Mouse (Mus musculus): ENCODE results near the gene Nfic.
A peak's percentile ranks its signal among the peaks of the same experiment; 100 is the strongest.

Nfic gene

GRCm38 (mm10) chr10:81418216-81419070 lies 37.0 kb downstream of the Nfic start:
- no peak for DNase-seq (ENCODE audit: low read depth, low spot score)

GRCm38 (mm10) chr10:81417227-81418215 lies 37.9 kb downstream of the Nfic start:
- no peak for DNase-seq (ENCODE audit: low read depth, low spot score)

- DNase-seq (ENCODE audit: low read depth, low spot score) = peak; percentile 83
These were observed 38.7 kb downstream of the Nfic start for GRCm38 (mm10) chr10:81416581-81417226.

- no peak for DNase-seq (ENCODE audit: low read depth, low spot score)
These were observed 39.7 kb downstream of the Nfic start for GRCm38 (mm10) chr10:81415549-81416310.

- no peak for DNase-seq (ENCODE audit: low read depth, low spot score)
These were observed 40.3 kb downstream of the Nfic start for GRCm38 (mm10) chr10:81415146-81415545.

- DNase-seq (ENCODE audit: low read depth, low spot score) = peak; percentile 71
These were observed 40.8 kb downstream of the Nfic start for GRCm38 (mm10) chr10:81414682-81415081.

GRCm38 (mm10) chr10:81413310-81414261 lies 41.8 kb downstream of the Nfic start:
- DNase-seq (ENCODE audit: low read depth, low spot score) = peak; percentile 83

- no peak for DNase-seq (ENCODE audit: low read depth, low spot score)
These were observed 42.7 kb downstream of the Nfic start for GRCm38 (mm10) chr10:81412586-81413309.

- DNase-seq (ENCODE audit: low read depth, low spot score) = no peak
These were observed 43.7 kb downstream of the Nfic start for GRCm38 (mm10) chr10:81411471-81412400.

GRCm38 (mm10) chr10:81410981-81411380 lies 44.5 kb downstream of the Nfic start:
- DNase-seq (ENCODE audit: low read depth, low spot score) = no peak

GRCm38 (mm10) chr10:81410350-81410749 lies 45.1 kb downstream of the Nfic start:
- DNase-seq (ENCODE audit: low read depth, low spot score) = no peak

GRCm38 (mm10) chr10:81409330-81409729 lies 46.1 kb downstream of the Nfic start:
- no peak for DNase-seq (ENCODE audit: low read depth, low spot score)

- peak; percentile 75 for DNase-seq (ENCODE audit: low read depth, low spot score)
These were observed 46.6 kb downstream of the Nfic start for GRCm38 (mm10) chr10:81408871-81409291.

GRCm38 (mm10) chr10:81408424-81408729 lies 47.1 kb downstream of the Nfic start:
- no peak for DNase-seq (ENCODE audit: low read depth, low spot score)

- DNase-seq (ENCODE audit: low read depth, low spot score) = no peak
These were observed 47.7 kb downstream of the Nfic start for GRCm38 (mm10) chr10:81407539-81408423.

- DNase-seq (ENCODE audit: low read depth, low spot score) = no peak
These were observed 48.7 kb downstream of the Nfic start for GRCm38 (mm10) chr10:81406504-81407440.

All from ZHBTc4 (cell line).